Mouse (Mus musculus): Measurements from ENCODE around the gene Ppp1r15a. TPM values are rescaled to one million over a fixed set of nuclear protein-coding genes. Genes with fewer than 3 reads are reported as not detected.
"Not testable (repeated sequence)": the region's sequence is repeated elsewhere in the genome, so short reads cannot be mapped to it uniquely, and the experiment has no call there.

Ppp1r15a gene
- polyA plus RNA-seq, 2 experiments from 2014 or later: 27.5 to 33.4 TPM

GRCm38 (mm10) chr7:45480310-45480709 lies 45.8 kb downstream of the Ppp1r15a start:
- ATAC-seq: not testable (repeated sequence)

GRCm38 (mm10) chr7:45478774-45479173 lies 47.3 kb downstream of the Ppp1r15a start:
- ATAC-seq: no peak

GRCm38 (mm10) chr7:45477003-45477402 lies 49.1 kb downstream of the Ppp1r15a start:
- peak; percentile 68 for ATAC-seq

- no peak for ATAC-seq
Observed at GRCm38 (mm10) chr7:45476453-45476852, 49.6 kb downstream of the Ppp1r15a start.

- no peak for ATAC-seq
Observed at GRCm38 (mm10) chr7:45475291-45475969, 50.6 kb downstream of the Ppp1r15a start.

Other genes with a start within 250 kb of the Ppp1r15a start
- not detected for gene Slc6a21, start 248.8 kb downstream of the Ppp1r15a start, polyA plus RNA-seq (2017; shearing (Covaris generic))
- gene Trpm4, start 192.5 kb downstream of the Ppp1r15a start, polyA plus RNA-seq (2017; shearing (Covaris generic)): 10 to 100 TPM; 21.7 to 27.8 TPM
- gene Hrc, start 191.0 kb downstream of the Ppp1r15a start, polyA plus RNA-seq (2017; shearing (Covaris generic)): not detected
- gene Ppfia3, start 159.2 kb downstream of the Ppp1r15a start, polyA plus RNA-seq (2017; shearing (Covaris generic)): not detected
- not detected for gene Lin7b, start 155.7 kb downstream of the Ppp1r15a start, polyA plus RNA-seq (2017; shearing (Covaris generic))
- 100 to 1,000 TPM in 1 of 2 experiments, 10 to 100 TPM in 1; 68.1 to 108 TPM for gene Snrnp70, start 130.5 kb downstream of the Ppp1r15a start, polyA plus RNA-seq (2017; shearing (Covaris generic))
- not detected for gene Kcna7, start 120.6 kb downstream of the Ppp1r15a start, polyA plus RNA-seq (2017; shearing (Covaris generic))
- gene Ntf5, start 112.6 kb downstream of the Ppp1r15a start, polyA plus RNA-seq (2017; shearing (Covaris generic)): not detected
- gene Lhb, start 105.4 kb downstream of the Ppp1r15a start, polyA plus RNA-seq (2017; shearing (Covaris generic)): not detected
- gene Gys1, start 91.4 kb downstream of the Ppp1r15a start, polyA plus RNA-seq (2017; shearing (Covaris generic)): 1 to 10 TPM; 9.3 to 9.8 TPM
- gene Ruvbl2, start 88.2 kb downstream of the Ppp1r15a start, polyA plus RNA-seq (2017; shearing (Covaris generic)): 10 to 100 TPM; 47.4 to 51.2 TPM
- gene Ftl1, start 66.4 kb downstream of the Ppp1r15a start, polyA plus RNA-seq (2017; shearing (Covaris generic)): 1,000 to 10,000 TPM; 1,527 to 1,850 TPM
- gene Bax, start 59.4 kb downstream of the Ppp1r15a start, polyA plus RNA-seq (2017; shearing (Covaris generic)): 100 to 1,000 TPM in 1 of 2 experiments, 10 to 100 TPM in 1; 94.5 to 202 TPM
- under 1 TPM in 1 of 2 experiments, not detected in 1; 0.44 TPM for gene Tulp2, start 44.4 kb downstream of the Ppp1r15a start, polyA plus RNA-seq (2017; shearing (Covaris generic))
- gene Gm45808, start 39.5 kb downstream of the Ppp1r15a start, polyA plus RNA-seq (2017; shearing (Covaris generic)): not detected
- gene Dhdh, start 37.5 kb downstream of the Ppp1r15a start, polyA plus RNA-seq (2017; shearing (Covaris generic)): 1 to 10 TPM in 1 of 2 experiments, under 1 TPM in 1; 0.61 to 1.3 TPM
- gene Nucb1, start 15.9 kb downstream of the Ppp1r15a start, polyA plus RNA-seq (2017; shearing (Covaris generic)): 100 to 1,000 TPM; 103 to 130 TPM
- under 1 TPM in 1 of 2 experiments, not detected in 1; 0.79 TPM for gene Plekha4, start 62 bp upstream of the Ppp1r15a start, polyA plus RNA-seq (2017; shearing (Covaris generic))
- gene Hsd17b14, start 28.6 kb upstream of the Ppp1r15a start, polyA plus RNA-seq (2017; shearing (Covaris generic)): not detected
- 10 to 100 TPM; 40.9 to 56.9 TPM for gene Bcat2, start 43.9 kb upstream of the Ppp1r15a start, polyA plus RNA-seq (2017; shearing (Covaris generic))
- gene Fgf21, start 89.2 kb upstream of the Ppp1r15a start, polyA plus RNA-seq (2017; shearing (Covaris generic)): not detected
- gene Fut1, start 91.0 kb upstream of the Ppp1r15a start, polyA plus RNA-seq (2017; shearing (Covaris generic)): not detected
- gene Izumo1, start 95.5 kb upstream of the Ppp1r15a start, polyA plus RNA-seq (2017; shearing (Covaris generic)): not detected
- gene Rasip1, start 101.2 kb upstream of the Ppp1r15a start, polyA plus RNA-seq (2017; shearing (Covaris generic)): under 1 TPM in 1 of 2 experiments, not detected in 1; 0.50 TPM
- not detected for gene Mamstr, start 113.7 kb upstream of the Ppp1r15a start, polyA plus RNA-seq (2017; shearing (Covaris generic))
- not detected for gene Fut2, start 140.1 kb upstream of the Ppp1r15a start, polyA plus RNA-seq (2017; shearing (Covaris generic))
- gene Ntn5, start 157.8 kb upstream of the Ppp1r15a start, polyA plus RNA-seq (2017; shearing (Covaris generic)): not detected
- not detected for gene Sec1, start 168.1 kb upstream of the Ppp1r15a start, polyA plus RNA-seq (2017; shearing (Covaris generic))
- gene Car11, start 173.6 kb upstream of the Ppp1r15a start, polyA plus RNA-seq (2017; shearing (Covaris generic)): under 1 TPM in 1 of 2 experiments, not detected in 1; 0.51 TPM
- 1 to 10 TPM; 5.2 to 8.5 TPM for gene Dbp, start 178.8 kb upstream of the Ppp1r15a start, polyA plus RNA-seq (2017; shearing (Covaris generic))
- gene Rpl18, start 189.2 kb upstream of the Ppp1r15a start, polyA plus RNA-seq (2017; shearing (Covaris generic)): 1,000 to 10,000 TPM; 2,566 to 2,766 TPM
- gene Sphk2, start 191.7 kb upstream of the Ppp1r15a start, polyA plus RNA-seq (2017; shearing (Covaris generic)): 10 to 100 TPM; 10.2 to 19.6 TPM
- gene Fam83e, start 194.9 kb upstream of the Ppp1r15a start, polyA plus RNA-seq (2017; shearing (Covaris generic)): not detected
- not detected for gene Spaca4, start 199.5 kb upstream of the Ppp1r15a start, polyA plus RNA-seq (2017; shearing (Covaris generic))